Mouse (Mus musculus): Measurements from ENCODE around the gene Chn1. TPM values are rescaled to one million over a fixed set of nuclear protein-coding genes. Genes with fewer than 3 reads are reported as not detected.

Gene Chn1
- polyA plus RNA-seq, 1 experiment from 2014 or later, result 118 TPM

DNA sequence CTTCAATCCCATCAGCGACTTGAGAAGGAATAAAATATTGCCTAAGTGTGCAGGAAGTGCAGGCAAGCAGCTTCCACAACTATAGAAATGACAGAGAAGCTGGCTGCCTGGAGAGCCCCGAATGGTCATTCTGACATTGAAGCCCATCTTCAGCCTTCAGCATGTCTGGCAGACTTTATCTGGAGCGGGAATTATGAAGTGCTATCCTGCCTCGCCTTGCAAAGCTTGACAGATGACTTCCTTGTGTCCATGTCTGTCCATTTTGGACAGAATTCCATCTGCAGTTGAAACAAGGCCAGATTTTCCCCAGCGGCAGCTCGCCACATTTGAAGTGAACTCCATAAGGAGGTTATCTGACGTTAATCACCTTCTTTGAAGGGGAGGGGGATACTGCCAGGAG, 15.2 kb downstream of the Chn1 start:
- WGBS, result 85% methylated on average over 7 of the region's 7 CpGs
- H3K9ac ChIP-seq, result no peak overlapping the region
- no peak for ATAC-seq (ENCODE audit: low FRiP score)

DNA sequence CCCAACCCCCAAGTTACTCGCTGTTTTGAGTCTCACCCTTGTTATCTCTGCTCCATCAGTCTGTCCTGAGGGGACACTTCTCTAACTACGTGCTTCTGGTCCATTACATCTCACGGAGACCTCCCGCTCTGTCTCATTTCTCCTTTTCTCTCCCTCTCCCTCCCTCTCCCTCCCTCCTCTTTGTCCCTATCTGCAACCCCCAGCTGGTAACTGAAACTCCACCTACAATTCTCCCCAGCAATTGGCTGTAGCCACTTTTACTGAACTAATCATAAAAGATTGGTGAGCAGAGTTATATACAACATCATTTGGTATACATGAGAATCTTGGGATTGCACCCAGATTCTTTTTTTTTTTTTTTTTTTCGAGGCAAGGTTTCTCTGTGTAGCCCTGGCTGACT, 16.1 kb downstream of the Chn1 start:
- 85% methylated on average over 5 of the region's 5 CpGs for WGBS
- no peak overlapping the region for H3K4me3 ChIP-seq (replicated peaks; ENCODE audit: low read length)
- no peaks in the 10 kb centered on the region for H3K27me3 ChIP-seq (ENCODE audit: control insufficient read depth, insufficient read depth, low read length)
- no peaks in the 10 kb centered on the region for H3K36me3 ChIP-seq (replicated peaks; ENCODE audit: control insufficient read depth, insufficient read depth)
- no peak overlapping the region for H3K4me2 ChIP-seq (replicated peaks)
- H3K9ac ChIP-seq, result no peak overlapping the region
- ATAC-seq (ENCODE audit: low FRiP score) (no peak), DNase-seq (ENCODE audit: low spot score) (no peak)
- H3K9me3 ChIP-seq (ENCODE audit: control insufficient read depth, low read length), result 0 out of 2 replicates have a peak, but pooled peaks cover 7% of the 10 kb centered on the region
- no peak overlapping the region for H3K27ac ChIP-seq
- peaks cover 7% of the 10 kb centered on the region; the same call in 1 of the 2 replicates for H3K4me1 ChIP-seq (replicated peaks; ENCODE audit: control insufficient read depth, insufficient read depth, low read length)

More for the DNA sequence above, 15.2 kb downstream of the Chn1 start:
- Histone ChIP-seq H3K9me3 (ENCODE audit: control insufficient read depth, low read length) (0 out of 2 replicates have a peak, but pooled peaks cover 6% of the 10 kb centered on the region), H3K4me1 (replicated peaks; ENCODE audit: control insufficient read depth, insufficient read depth, low read length) (peaks cover 10% of the 10 kb centered on the region; the same call in 1 of the 2 replicates), H3K27me3 (ENCODE audit: control insufficient read depth, insufficient read depth, low read length) (no peaks in the 10 kb centered on the region), H3K4me2 (replicated peaks) (no peak overlapping the region), H3K4me3 (replicated peaks; ENCODE audit: low read length) (no peak overlapping the region), H3K36me3 (replicated peaks; ENCODE audit: control insufficient read depth, insufficient read depth) (no peaks in the 10 kb centered on the region), H3K27ac (no peak overlapping the region)
- no peak for DNase-seq (ENCODE audit: low spot score)

DNA sequence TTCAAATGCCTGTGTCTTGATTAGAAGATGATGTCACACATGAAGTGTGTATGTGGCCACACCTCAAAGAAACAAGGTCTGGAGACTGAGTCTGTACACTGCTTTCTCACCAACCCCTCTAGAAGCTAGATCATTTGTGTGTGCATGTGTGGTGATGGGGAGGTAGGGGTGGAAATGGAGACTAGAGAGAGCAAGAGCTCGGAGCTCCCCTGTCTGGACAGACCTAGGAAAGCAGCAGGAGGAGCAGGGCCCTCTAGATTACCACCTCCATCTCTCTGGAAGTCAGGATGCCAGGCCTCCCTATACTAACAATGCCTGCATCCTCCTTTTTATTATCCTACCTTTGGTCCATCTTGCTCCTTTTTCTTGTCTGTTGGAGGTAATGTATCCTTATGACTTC, 27.8 kb downstream of the Chn1 start:
- no peaks in the 10 kb centered on the region for H3K27me3 ChIP-seq (ENCODE audit: control insufficient read depth, insufficient read depth, low read length)
- no peak overlapping the region for H3K4me3 ChIP-seq (replicated peaks; ENCODE audit: low read length)
- H3K9ac ChIP-seq, result no peak overlapping the region
- no peaks in the 10 kb centered on the region for H3K4me1 ChIP-seq (replicated peaks; ENCODE audit: control insufficient read depth, insufficient read depth, low read length)
- no peak overlapping the region for H3K4me2 ChIP-seq (replicated peaks)
- no peak for ATAC-seq (ENCODE audit: low FRiP score)
- H3K36me3 ChIP-seq (replicated peaks; ENCODE audit: control insufficient read depth, insufficient read depth), result no peaks in the 10 kb centered on the region
- no peak for DNase-seq (ENCODE audit: low spot score)
- 95% methylated on average over 1 of the region's 1 CpGs for WGBS
- no peaks in the 10 kb centered on the region for H3K9me3 ChIP-seq (ENCODE audit: control insufficient read depth, low read length)
- H3K27ac ChIP-seq, result no peak overlapping the region

DNA sequence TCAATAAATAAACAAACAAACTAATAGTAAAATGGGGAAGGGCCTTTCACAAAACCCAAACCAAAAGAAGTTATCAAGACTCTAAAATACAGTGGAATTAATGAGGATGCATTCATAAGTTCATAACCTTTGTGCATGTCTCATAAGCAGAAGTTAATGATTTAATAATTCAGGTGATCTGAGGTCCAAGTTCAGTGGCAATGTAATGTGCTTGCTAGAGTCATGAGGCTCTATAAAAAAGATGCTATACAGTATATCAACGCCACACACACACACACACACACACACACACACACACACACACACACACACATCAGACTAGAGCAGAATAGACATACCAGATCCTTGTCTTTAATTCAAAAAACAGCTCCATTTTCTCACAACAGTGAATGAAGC, 28.8 kb downstream of the Chn1 start:
- H3K36me3 ChIP-seq (replicated peaks; ENCODE audit: control insufficient read depth, insufficient read depth), result no peaks in the 10 kb centered on the region
- no peaks in the 10 kb centered on the region for H3K27me3 ChIP-seq (ENCODE audit: control insufficient read depth, insufficient read depth, low read length)
- no peaks in the 10 kb centered on the region for H3K9me3 ChIP-seq (ENCODE audit: control insufficient read depth, low read length)
- H3K27ac ChIP-seq, result no peak overlapping the region
- DNase-seq (ENCODE audit: low spot score) (no peak), ATAC-seq (ENCODE audit: low FRiP score) (no peak)
- no peaks in the 10 kb centered on the region for H3K4me1 ChIP-seq (replicated peaks; ENCODE audit: control insufficient read depth, insufficient read depth, low read length)
- no peak overlapping the region for H3K9ac ChIP-seq
- WGBS, result 94% methylated on average over 1 of the region's 1 CpGs
- no peak overlapping the region for H3K4me2 ChIP-seq (replicated peaks)
- H3K4me3 ChIP-seq (replicated peaks; ENCODE audit: low read length), result no peak overlapping the region

DNA sequence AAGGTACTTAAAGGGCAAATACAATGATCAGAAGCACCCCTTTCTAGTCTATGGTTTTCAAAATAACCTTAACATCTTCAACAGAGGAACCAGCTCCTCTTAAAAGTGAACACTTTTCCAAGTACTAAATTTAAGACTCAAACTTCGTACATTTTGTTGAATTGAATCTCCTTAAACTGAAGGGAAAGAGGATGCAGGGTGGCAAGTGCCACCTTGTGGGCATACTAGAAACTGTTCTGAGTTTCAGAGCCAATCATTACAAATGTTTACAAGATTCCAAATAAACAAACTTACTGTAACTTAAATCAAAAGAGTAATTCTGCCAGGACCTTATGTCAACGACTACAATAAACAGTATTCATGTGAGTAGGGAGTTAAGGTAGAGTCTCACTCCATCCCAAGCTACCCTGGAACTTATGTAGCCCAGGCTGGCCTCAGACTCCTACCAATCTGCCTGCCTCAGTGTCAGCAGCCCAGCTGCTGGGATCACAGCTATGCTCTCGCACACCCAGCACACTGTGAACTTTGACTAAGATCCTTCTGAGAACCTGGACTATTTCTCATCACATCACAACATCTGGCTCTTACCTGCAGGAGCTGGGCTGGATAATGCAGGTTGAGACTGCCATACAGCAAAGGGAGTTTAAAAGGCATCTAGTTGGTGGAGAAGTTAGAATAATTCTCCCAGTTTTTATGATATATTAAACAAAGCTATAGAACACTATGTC, 29.3 kb downstream of the Chn1 start:
- no peak overlapping the region for H3K4me2 ChIP-seq (replicated peaks)
- H3K36me3 ChIP-seq (replicated peaks; ENCODE audit: control insufficient read depth, insufficient read depth), result no peaks in the 10 kb centered on the region
- H3K9me3 ChIP-seq (ENCODE audit: control insufficient read depth, low read length), result no peaks in the 10 kb centered on the region
- H3K27me3 ChIP-seq (ENCODE audit: control insufficient read depth, insufficient read depth, low read length), result no peaks in the 10 kb centered on the region
- no peak overlapping the region for H3K9ac ChIP-seq
- DNase-seq (ENCODE audit: low spot score) (peak; percentile 46), ATAC-seq (ENCODE audit: low FRiP score) (no peak)
- no peak overlapping the region for H3K27ac ChIP-seq
- no peaks in the 10 kb centered on the region for H3K4me1 ChIP-seq (replicated peaks; ENCODE audit: control insufficient read depth, insufficient read depth, low read length)
- WGBS, result 78% methylated on average over 3 of the region's 3 CpGs
- no peak overlapping the region for H3K4me3 ChIP-seq (replicated peaks; ENCODE audit: low read length)

DNA sequence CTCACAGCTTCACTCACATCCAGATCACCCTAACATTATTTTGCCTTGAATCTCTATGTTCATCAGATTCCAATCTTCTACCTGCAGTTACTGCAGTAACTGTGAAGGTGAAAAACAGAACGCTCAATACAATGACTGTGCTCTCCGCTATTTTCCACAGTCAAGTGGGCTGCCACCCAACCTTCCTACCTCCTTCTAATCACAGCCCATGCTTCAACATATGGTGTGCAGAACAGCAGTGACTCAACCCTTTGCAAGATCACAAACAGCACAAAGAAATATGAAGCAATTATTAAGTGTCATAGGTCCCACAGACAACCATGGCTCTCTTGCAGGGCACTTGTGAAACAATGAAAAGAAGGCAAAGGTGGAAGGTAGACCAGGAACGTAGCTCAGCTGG, 33.9 kb downstream of the Chn1 start:
- Histone ChIP-seq H3K4me2 (replicated peaks) (no peak overlapping the region), H3K4me1 (replicated peaks; ENCODE audit: control insufficient read depth, insufficient read depth, low read length) (no peaks in the 10 kb centered on the region), H3K27ac (no peak overlapping the region), H3K27me3 (ENCODE audit: control insufficient read depth, insufficient read depth, low read length) (no peaks in the 10 kb centered on the region), H3K9me3 (ENCODE audit: control insufficient read depth, low read length) (no peaks in the 10 kb centered on the region), H3K9ac (no peak overlapping the region), H3K4me3 (replicated peaks; ENCODE audit: low read length) (no peak overlapping the region), H3K36me3 (replicated peaks; ENCODE audit: control insufficient read depth, insufficient read depth) (no peaks in the 10 kb centered on the region)
- ATAC-seq (ENCODE audit: low FRiP score) (no peak), DNase-seq (ENCODE audit: low spot score) (no peak)
- 99% methylated on average over 3 of the region's 3 CpGs for WGBS

DNA sequence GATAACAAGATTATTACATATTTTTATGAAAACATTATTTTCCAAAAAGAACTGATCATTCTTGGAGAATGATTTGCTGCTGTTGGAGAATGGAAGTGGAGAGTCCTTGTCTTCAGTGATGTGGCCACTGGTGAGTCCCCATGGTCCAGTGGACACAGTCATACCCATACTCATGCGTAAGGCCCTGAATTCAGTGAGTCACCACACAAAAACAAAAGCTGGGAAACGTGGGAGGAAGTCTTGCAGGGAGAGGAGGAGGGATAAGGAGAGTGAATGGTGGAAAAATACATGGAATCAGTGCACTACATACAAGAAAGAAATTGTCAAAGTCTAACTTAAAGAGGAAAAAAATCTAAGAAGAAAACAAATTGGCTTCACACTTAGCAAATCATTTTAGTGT, 47.3 kb downstream of the Chn1 start:
- 57% methylated on average over 2 of the region's 2 CpGs for WGBS
- no peaks in the 10 kb centered on the region for H3K36me3 ChIP-seq (replicated peaks; ENCODE audit: control insufficient read depth, insufficient read depth)
- H3K27ac ChIP-seq, result no peak overlapping the region

DNA sequence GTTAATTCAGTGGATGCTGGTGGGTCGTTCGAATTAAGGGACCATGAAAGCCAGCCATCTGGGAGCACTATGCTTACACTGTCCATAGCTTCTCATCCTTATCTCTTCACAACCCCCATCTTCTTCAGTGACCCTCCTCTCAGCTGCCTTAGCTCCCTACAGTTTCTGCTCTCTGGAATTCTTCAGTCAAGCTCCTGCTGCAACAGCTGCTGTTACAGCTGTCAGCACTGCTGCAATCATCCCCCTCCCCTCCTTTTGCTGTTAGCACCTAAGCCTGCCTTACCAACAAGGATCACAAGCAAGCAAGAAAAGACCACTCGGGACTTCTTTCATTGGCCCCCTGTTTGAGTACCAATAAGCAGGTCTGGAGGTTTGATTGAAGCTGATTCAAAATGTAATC, 50.2 kb downstream of the Chn1 start:
- WGBS, result 68% methylated on average over 3 of the region's 3 CpGs
- Histone ChIP-seq H3K4me3 (replicated peaks; ENCODE audit: low read length) (no peak overlapping the region), H3K9ac (no peak overlapping the region), H3K4me1 (replicated peaks; ENCODE audit: control insufficient read depth, insufficient read depth, low read length) (peaks cover 25% of the 10 kb centered on the region), H3K4me2 (replicated peaks) (no peak overlapping the region), H3K27ac (peak overlapping the region; percentile 20), H3K9me3 (ENCODE audit: control insufficient read depth, low read length) (no peaks in the 10 kb centered on the region), H3K36me3 (replicated peaks; ENCODE audit: control insufficient read depth, insufficient read depth) (no peaks in the 10 kb centered on the region), H3K27me3 (ENCODE audit: control insufficient read depth, insufficient read depth, low read length) (no peaks in the 10 kb centered on the region)
- DNase-seq (ENCODE audit: low spot score), result no peak
- ATAC-seq (ENCODE audit: low FRiP score), result no peak

More for the DNA sequence above, 47.3 kb downstream of the Chn1 start:
- Histone ChIP-seq H3K4me2 (replicated peaks) (no peak overlapping the region), H3K9me3 (ENCODE audit: control insufficient read depth, low read length) (no peaks in the 10 kb centered on the region), H3K4me1 (replicated peaks; ENCODE audit: control insufficient read depth, insufficient read depth, low read length) (peaks cover 14% of the 10 kb centered on the region), H3K9ac (no peak overlapping the region), H3K4me3 (replicated peaks; ENCODE audit: low read length) (no peak overlapping the region), H3K27me3 (ENCODE audit: control insufficient read depth, insufficient read depth, low read length) (no peaks in the 10 kb centered on the region)
- no peak for DNase-seq (ENCODE audit: low spot score)
- no peak for ATAC-seq (ENCODE audit: low FRiP score)

DNA sequence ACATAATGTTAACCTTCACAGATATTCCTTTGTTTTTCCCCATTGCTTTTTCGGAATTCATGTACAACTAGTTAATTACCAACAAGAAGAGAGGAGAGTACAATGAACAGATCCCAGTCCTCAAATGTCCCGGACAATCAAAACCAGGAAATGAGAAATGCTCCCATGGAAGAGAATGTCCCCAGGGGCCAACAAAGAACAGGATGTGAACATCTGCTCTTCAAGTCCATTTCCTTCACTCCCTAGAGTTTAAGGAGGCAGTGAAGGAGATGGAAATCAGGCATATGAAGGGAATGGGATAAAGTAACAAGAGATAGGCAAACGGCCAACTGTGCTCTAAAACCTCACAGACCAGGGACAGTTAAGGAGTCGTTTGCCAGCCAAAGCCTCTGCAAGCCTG, 53.3 kb downstream of the Chn1 start:
- DNase-seq (ENCODE audit: low spot score) (no peak), ATAC-seq (ENCODE audit: low FRiP score) (no peak)
- H3K27ac ChIP-seq, result no peak overlapping the region
- no peak overlapping the region for H3K4me3 ChIP-seq (replicated peaks; ENCODE audit: low read length)
- WGBS, result 46% methylated on average over 4 of the region's 4 CpGs
- H3K4me2 ChIP-seq (replicated peaks), result no peak overlapping the region
- no peaks in the 10 kb centered on the region for H3K9me3 ChIP-seq (ENCODE audit: control insufficient read depth, low read length)
- H3K4me1 ChIP-seq (replicated peaks; ENCODE audit: control insufficient read depth, insufficient read depth, low read length), result peaks cover 22% of the 10 kb centered on the region
- no peaks in the 10 kb centered on the region for H3K27me3 ChIP-seq (ENCODE audit: control insufficient read depth, insufficient read depth, low read length)
- H3K36me3 ChIP-seq (replicated peaks; ENCODE audit: control insufficient read depth, insufficient read depth), result no peaks in the 10 kb centered on the region
- H3K9ac ChIP-seq, result no peak overlapping the region

DNA sequence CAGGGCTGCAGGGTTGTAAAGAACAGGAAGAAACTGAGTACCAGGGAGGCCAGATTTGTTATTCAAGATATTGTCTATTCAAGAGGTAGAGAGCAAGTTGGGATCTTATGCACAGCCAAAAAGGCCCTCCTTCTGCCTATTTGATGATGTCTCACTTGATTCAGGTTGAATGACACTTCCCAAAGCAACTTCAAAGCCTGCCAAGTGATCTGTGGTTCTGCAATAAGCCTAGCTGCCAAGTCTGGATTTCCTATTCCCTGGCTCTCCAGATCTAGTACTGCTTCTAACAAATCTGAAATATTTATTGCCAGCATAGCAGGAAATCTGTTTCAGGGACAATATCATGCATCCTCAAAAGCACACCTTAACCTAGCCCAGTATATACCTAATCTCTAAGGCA, 62.7 kb downstream of the Chn1 start:
- Histone ChIP-seq H3K4me1 (replicated peaks; ENCODE audit: control insufficient read depth, insufficient read depth, low read length) (no peaks in the 10 kb centered on the region), H3K36me3 (replicated peaks; ENCODE audit: control insufficient read depth, insufficient read depth) (0 out of 2 replicates have a peak, but pooled peaks cover 3% of the 10 kb centered on the region), H3K27ac (no peak overlapping the region), H3K4me2 (replicated peaks) (no peak overlapping the region), H3K4me3 (replicated peaks; ENCODE audit: low read length) (no peak overlapping the region), H3K27me3 (ENCODE audit: control insufficient read depth, insufficient read depth, low read length) (no peaks in the 10 kb centered on the region), H3K9me3 (ENCODE audit: control insufficient read depth, low read length) (no peaks in the 10 kb centered on the region), H3K9ac (no peak overlapping the region)
- no peak for DNase-seq (ENCODE audit: low spot score)
- ATAC-seq (ENCODE audit: low FRiP score), result no peak
